Comparison of ENCODE assay signal across 8 mouse cellular contexts in the genomic region with DNA sequence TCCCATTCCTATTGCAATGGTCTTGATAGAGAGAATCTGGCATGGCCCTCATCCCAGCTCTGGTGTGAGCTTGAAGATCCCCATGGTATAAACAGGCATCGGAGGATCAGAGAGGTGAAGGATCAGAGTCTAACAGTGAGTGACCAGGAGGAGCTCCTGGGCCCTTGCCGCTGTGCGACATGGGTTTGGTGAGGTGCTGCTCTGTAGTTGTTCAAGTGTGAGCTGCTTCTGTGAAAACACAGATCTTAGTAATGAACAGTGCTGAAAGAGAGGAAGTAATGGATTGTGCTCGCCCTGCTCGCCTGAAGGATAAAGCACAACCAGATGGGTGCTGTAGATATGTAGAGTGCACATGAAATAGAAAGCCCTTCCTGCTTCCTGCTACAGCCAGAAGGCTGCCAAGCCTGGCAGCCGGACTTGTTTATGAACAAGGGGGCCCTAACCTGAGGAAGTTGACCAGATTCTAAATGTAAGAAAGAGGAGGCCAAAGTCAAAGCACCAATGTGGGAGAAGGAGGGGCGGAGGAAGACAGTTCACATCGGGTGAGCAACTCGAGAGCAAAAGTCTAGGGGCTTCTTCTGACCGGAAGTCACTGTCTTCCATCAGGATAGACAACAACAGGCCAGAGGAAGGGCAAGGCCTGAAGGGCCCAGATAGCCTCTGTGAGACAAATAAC.
A peak's percentile ranks its signal among the peaks of the same experiment; 100 is the strongest.
DNase-seq lines count a peak whose midpoint lies in the region; ATAC-seq and TF ChIP-seq lines count a peak whose summit lies in the region.

No protein-coding gene starts in this region.

- peaks cover 17% of the 10 kb centered on the region; the same call in 1 of the 2 replicates for H3K4me1 ChIP-seq in embryonic facial prominence, embryonic 12.5 days
- H3K4me1 ChIP-seq in embryonic facial prominence, embryonic 10.5 days: peaks cover 41% of the 10 kb centered on the region
- H3K4me1 ChIP-seq in heart, adult 2 months (ENCODE audit: control insufficient read depth, insufficient read depth, low read length): peaks cover 24% of the 10 kb centered on the region

- TF ChIP-seq CTCF in heart, adult 2 months (IDR thresholded peaks at IDR 0.05): no peak

- TF ChIP-seq EP300 in heart, adult 2 months (IDR thresholded peaks at IDR 0.05; ENCODE audit: insufficient read depth, low read depth, low read length): peak; percentile 52; the same call in 1 of the 2 replicates

- peaks cover 2% of the 10 kb centered on the region; the same call in 1 of the 2 replicates for H3K79me2 ChIP-seq in heart, adult 2 months (replicated peaks; ENCODE audit: control insufficient read depth, insufficient read depth, low read length)

- H3K27me3 ChIP-seq in embryonic facial prominence, embryonic 12.5 days: no peaks in the 10 kb centered on the region
- H3K27me3 ChIP-seq in embryonic facial prominence, embryonic 10.5 days (replicated peaks; ENCODE audit: low read depth, poor library complexity, severe bottlenecking): no peaks in the 10 kb centered on the region
- H3K27me3 ChIP-seq in heart, adult 2 months (ENCODE audit: control insufficient read depth, insufficient read depth, low read length): no peaks in the 10 kb centered on the region

- no peaks in the 10 kb centered on the region for H3K9me3 ChIP-seq in embryonic facial prominence, embryonic 12.5 days
- H3K9me3 ChIP-seq in embryonic facial prominence, embryonic 10.5 days: no peaks in the 10 kb centered on the region

- no peak overlapping the region for H3K9ac ChIP-seq in embryonic facial prominence, embryonic 12.5 days
- H3K9ac ChIP-seq in heart, adult 2 months (ENCODE audit: low read depth, low read length): peak overlapping the region; percentile 44

- TF ChIP-seq POLR2A in heart, adult 2 months (IDR thresholded peaks at IDR 0.05; ENCODE audit: insufficient read depth, low read depth, low read length): peak; percentile 30; the same call in 1 of the 2 replicates

- H3K36me3 ChIP-seq in embryonic facial prominence, embryonic 12.5 days: peaks cover 76% of the 10 kb centered on the region
- peaks cover 100% of the 10 kb centered on the region for H3K36me3 ChIP-seq in embryonic facial prominence, embryonic 10.5 days (replicated peaks)
- H3K36me3 ChIP-seq in heart, adult 2 months (ENCODE audit: control insufficient read depth, insufficient read depth, low read length): peaks cover 45% of the 10 kb centered on the region

- no peak overlapping the region for H3K4me2 ChIP-seq in embryonic facial prominence, embryonic 12.5 days (replicated peaks)

- no peak for ATAC-seq in embryonic facial prominence, embryonic 12.5 days (ENCODE audit: insufficient number of reproducible peaks, insufficient read depth, low FRiP score, low TSS enrichment)

- no peak overlapping the region for H3K4me3 ChIP-seq in embryonic facial prominence, embryonic 12.5 days
- no peak overlapping the region for H3K4me3 ChIP-seq in embryonic facial prominence, embryonic 10.5 days
- no peak overlapping the region for H3K4me3 ChIP-seq in heart, adult 2 months

- 71% methylated on average over 10 of the region's 10 CpGs for WGBS in embryonic facial prominence, embryonic 12.5 days
- 83% methylated on average over 10 of the region's 10 CpGs for WGBS in embryonic facial prominence, embryonic 10.5 days
- WGBS in heart, adult 2 months: 31% methylated on average over 10 of the region's 10 CpGs

- intact Hi-C loops in heart, adult 2 months (cut with DNase I): loop anchor here (2.0 kb wide), 1 partner anchor 14 kb away; no protein-coding TSS in a partner anchor
- intact Hi-C loops in gastrocnemius, postnatal 14 days (cut with DNase I; ENCODE audit: low total_unique reads): no loop called here

- peak overlapping the region; percentile 41; the same call in 1 of the 2 replicates for H3K27ac ChIP-seq in embryonic facial prominence, embryonic 12.5 days
- no peak overlapping the region; the same call in 1 of the 2 replicates for H3K27ac ChIP-seq in embryonic facial prominence, embryonic 10.5 days (replicated peaks)
- peak overlapping the region; percentile 74 for H3K27ac ChIP-seq in heart, adult 2 months

- DNase-seq in embryonic facial prominence, embryonic 10.5 days (ENCODE audit: low spot score): no peak
- peak; percentile 59 to 70 for DNase-seq in heart, adult 2 months
- peak; percentile 72 for DNase-seq in kidney, postnatal 10 days
- peak; percentile 79 for DNase-seq in lung, postnatal 36 days
- DNase-seq in gastrocnemius, postnatal 14 days: no peak
- no peak for DNase-seq in frontal cortex, postnatal 25 days (ENCODE audit: low spot score in 2 of 2)
- DNase-seq in thymus, postnatal 14 days: no peak

Comparison
In these comparisons a context has a peak if more than half of its experiments do, and no peak if none do; other contexts are left out.
1. DNase-seq: peak in heart, adult 2 months (2 of 2), kidney, postnatal 10 days (single experiment) and lung, postnatal 36 days (single experiment); none in embryonic facial prominence, embryonic 10.5 days (single experiment), gastrocnemius, postnatal 14 days (single experiment), frontal cortex, postnatal 25 days (0 of 2) and thymus, postnatal 14 days (single experiment).